Mouse (Mus musculus): ENCODE data around the gene Scd2. TPM values are rescaled to one million over a fixed set of nuclear protein-coding genes. Genes with fewer than 3 reads are reported as not detected.
A peak's percentile ranks its signal among the peaks of the same experiment; 100 is the strongest.

The Scd2 gene
- polyA plus RNA-seq, 1 experiment: 20.5 TPM

GRCm38 (mm10) chr19:44313066-44313465 lies 19.6 kb downstream of the Scd2 start:
- Histone ChIP-seq H3K4me3 (ENCODE audit: low read depth, low read length) (no peak overlapping the region), H3K27ac (ENCODE audit: insufficient read depth, low read depth, low read length) (no peak overlapping the region), H3K36me3 (ENCODE audit: control insufficient read depth, insufficient read depth, low read length) (no peaks in the 10 kb centered on the region), H3K4me1 (ENCODE audit: control insufficient read depth, insufficient read depth, insufficient read length, low read length) (peaks cover 2% of the 10 kb centered on the region; the same call in 1 of the 2 replicates), H3K27me3 (ENCODE audit: control insufficient read depth, insufficient read depth, low read length) (no peaks in the 10 kb centered on the region)
- TF ChIP-seq CTCF (IDR thresholded peaks at IDR 0.05; ENCODE audit: extremely low read depth, insufficient read length, insufficient replicate concordance, low read depth, low read length): no peak
- no peak for TF ChIP-seq POLR2A (IDR thresholded peaks at IDR 0.05; ENCODE audit: low read depth, low read length)
- WGBS: 84% methylated on average over 3 of the region's 3 CpGs

GRCm38 (mm10) chr19:44314327-44314759 lies 20.9 kb downstream of the Scd2 start:
- TF ChIP-seq POLR2A (IDR thresholded peaks at IDR 0.05; ENCODE audit: low read depth, low read length): no peak
- no peak for TF ChIP-seq CTCF (IDR thresholded peaks at IDR 0.05; ENCODE audit: extremely low read depth, insufficient read length, insufficient replicate concordance, low read depth, low read length)
- H3K27ac ChIP-seq (ENCODE audit: insufficient read depth, low read depth, low read length): peak overlapping the region; percentile 34; the same call in 1 of the 2 replicates
- H3K36me3 ChIP-seq (ENCODE audit: control insufficient read depth, insufficient read depth, low read length): no peaks in the 10 kb centered on the region
- H3K4me1 ChIP-seq (ENCODE audit: control insufficient read depth, insufficient read depth, insufficient read length, low read length): peaks cover 2% of the 10 kb centered on the region; the same call in 1 of the 2 replicates
- WGBS: 3% methylated on average over 18 of the region's 18 CpGs
- peak overlapping the region; percentile 62 for H3K4me3 ChIP-seq (ENCODE audit: low read depth, low read length)
- H3K27me3 ChIP-seq (ENCODE audit: control insufficient read depth, insufficient read depth, low read length): no peaks in the 10 kb centered on the region

GRCm38 (mm10) chr19:44314871-44315414 lies 21.5 kb downstream of the Scd2 start:
- H3K4me3 ChIP-seq (ENCODE audit: low read depth, low read length): peak overlapping the region; percentile 62
- no peaks in the 10 kb centered on the region for H3K36me3 ChIP-seq (ENCODE audit: control insufficient read depth, insufficient read depth, low read length)
- H3K4me1 ChIP-seq (ENCODE audit: control insufficient read depth, insufficient read depth, insufficient read length, low read length): peaks cover 2% of the 10 kb centered on the region; the same call in 1 of the 2 replicates
- WGBS: 5% methylated on average over 11 of the region's 11 CpGs
- H3K27ac ChIP-seq (ENCODE audit: insufficient read depth, low read depth, low read length): peak overlapping the region; percentile 38
- no peaks in the 10 kb centered on the region for H3K27me3 ChIP-seq (ENCODE audit: control insufficient read depth, insufficient read depth, low read length)
- TF ChIP-seq POLR2A (IDR thresholded peaks at IDR 0.05; ENCODE audit: low read depth, low read length) (no peak), CTCF (IDR thresholded peaks at IDR 0.05; ENCODE audit: extremely low read depth, insufficient read length, insufficient replicate concordance, low read depth, low read length) (no peak)

- H3K27ac ChIP-seq (ENCODE audit: insufficient read depth, low read depth, low read length): no peak overlapping the region
- no peaks in the 10 kb centered on the region for H3K27me3 ChIP-seq (ENCODE audit: control insufficient read depth, insufficient read depth, low read length)
- H3K4me1 ChIP-seq (ENCODE audit: control insufficient read depth, insufficient read depth, insufficient read length, low read length): peaks cover 2% of the 10 kb centered on the region; the same call in 1 of the 2 replicates
- TF ChIP-seq POLR2A (IDR thresholded peaks at IDR 0.05; ENCODE audit: low read depth, low read length) (no peak), CTCF (IDR thresholded peaks at IDR 0.05; ENCODE audit: extremely low read depth, insufficient read length, insufficient replicate concordance, low read depth, low read length) (no peak)
- H3K36me3 ChIP-seq (ENCODE audit: control insufficient read depth, insufficient read depth, low read length): no peaks in the 10 kb centered on the region
- no peak overlapping the region for H3K4me3 ChIP-seq (ENCODE audit: low read depth, low read length)
- WGBS: 87% methylated on average over 5 of the region's 5 CpGs
Observed at GRCm38 (mm10) chr19:44316752-44317315, 23.4 kb downstream of the Scd2 start.

- TF ChIP-seq CTCF (IDR thresholded peaks at IDR 0.05; ENCODE audit: extremely low read depth, insufficient read length, insufficient replicate concordance, low read depth, low read length) (no peak), POLR2A (IDR thresholded peaks at IDR 0.05; ENCODE audit: low read depth, low read length) (no peak)
Observed at GRCm38 (mm10) chr19:44317391-44317790, 23.9 kb downstream of the Scd2 start.

GRCm38 (mm10) chr19:44318545-44318944 lies 25.1 kb downstream of the Scd2 start:
- Histone ChIP-seq H3K36me3 (ENCODE audit: control insufficient read depth, insufficient read depth, low read length) (no peaks in the 10 kb centered on the region), H3K4me1 (ENCODE audit: control insufficient read depth, insufficient read depth, insufficient read length, low read length) (peaks cover 2% of the 10 kb centered on the region; the same call in 1 of the 2 replicates), H3K4me3 (ENCODE audit: low read depth, low read length) (no peak overlapping the region), H3K27ac (ENCODE audit: insufficient read depth, low read depth, low read length) (no peak overlapping the region), H3K27me3 (ENCODE audit: control insufficient read depth, insufficient read depth, low read length) (no peaks in the 10 kb centered on the region)
- TF ChIP-seq POLR2A (IDR thresholded peaks at IDR 0.05; ENCODE audit: low read depth, low read length): no peak
- TF ChIP-seq CTCF (IDR thresholded peaks at IDR 0.05; ENCODE audit: extremely low read depth, insufficient read length, insufficient replicate concordance, low read depth, low read length): no peak

More at GRCm38 (mm10) chr19:44317391-44317790, 23.9 kb downstream of the Scd2 start:
- Histone ChIP-seq H3K4me3 (ENCODE audit: low read depth, low read length) (no peak overlapping the region), H3K4me1 (ENCODE audit: control insufficient read depth, insufficient read depth, insufficient read length, low read length) (peaks cover 2% of the 10 kb centered on the region; the same call in 1 of the 2 replicates), H3K36me3 (ENCODE audit: control insufficient read depth, insufficient read depth, low read length) (no peaks in the 10 kb centered on the region), H3K27me3 (ENCODE audit: control insufficient read depth, insufficient read depth, low read length) (no peaks in the 10 kb centered on the region), H3K27ac (ENCODE audit: insufficient read depth, low read depth, low read length) (no peak overlapping the region)
- WGBS: 71% methylated on average over 5 of the region's 5 CpGs

- WGBS: 91% methylated on average over 3 of the region's 3 CpGs
Observed at GRCm38 (mm10) chr19:44320316-44320715, 26.8 kb downstream of the Scd2 start.

More at GRCm38 (mm10) chr19:44320316-44320715, 26.8 kb downstream of the Scd2 start:
- no peaks in the 10 kb centered on the region for H3K27me3 ChIP-seq (ENCODE audit: control insufficient read depth, insufficient read depth, low read length)
- no peak overlapping the region for H3K4me3 ChIP-seq (ENCODE audit: low read depth, low read length)
- no peaks in the 10 kb centered on the region for H3K4me1 ChIP-seq (ENCODE audit: control insufficient read depth, insufficient read depth, insufficient read length, low read length)
- TF ChIP-seq POLR2A (IDR thresholded peaks at IDR 0.05; ENCODE audit: low read depth, low read length) (no peak), CTCF (IDR thresholded peaks at IDR 0.05; ENCODE audit: extremely low read depth, insufficient read length, insufficient replicate concordance, low read depth, low read length) (no peak)
- H3K36me3 ChIP-seq (ENCODE audit: control insufficient read depth, insufficient read depth, low read length): no peaks in the 10 kb centered on the region
- no peak overlapping the region for H3K27ac ChIP-seq (ENCODE audit: insufficient read depth, low read depth, low read length)

Measured in small intestine, adult 2 months (tissue).